Mouse (Mus musculus) forebrain, embryonic 12.5 days (tissue): ENCODE data around the gene Acvrl1. TPM values are rescaled to one million over a fixed set of nuclear protein-coding genes. Genes with fewer than 3 reads are reported as not detected.

Source experiments
- ATAC-seq: fragments of 200-750 bp; cut with Nextera tagmentation; 2 replicates; pipeline ENCODE4 v1.8.0; 2017; ENCODE audit warnings: moderate TSS enrichment; ENCODE audit not compliant: low FRiP score
- H3K27ac ChIP-seq: fragments of 300-500 bp; sonication (generic); 2 replicates; pipeline ENCODE4 v1.5.1; 2016; ENCODE audit warnings: mild to moderate bottlenecking
- H3K27me3 ChIP-seq: fragments of 300-500 bp; sonication (generic); 2 replicates; pipeline ENCODE4 v1.6.1; 2016; ENCODE audit warnings: mild to moderate bottlenecking
- H3K36me3 ChIP-seq: fragments of 300-500 bp; sonication (generic); replicated peaks from 2 replicates; pipeline ENCODE4 v1.6.1; 2016; ENCODE audit warnings: mild to moderate bottlenecking
- H3K4me1 ChIP-seq: fragments of 300-500 bp; sonication (generic); 2 replicates; pipeline ENCODE4 v1.6.1; 2016
- H3K4me2 ChIP-seq: fragments of 300-500 bp; sonication (generic); 2 replicates; pipeline ENCODE4 v1.6.1; 2016; ENCODE audit warnings: mild to moderate bottlenecking, moderate library complexity
- H3K4me3 ChIP-seq: fragments of 300-500 bp; sonication (generic); replicated peaks from 2 replicates; pipeline ENCODE4 v1.5.1; 2016; ENCODE audit warnings: mild to moderate bottlenecking
- H3K9ac ChIP-seq: fragments of 300-500 bp; sonication (generic); 2 replicates; pipeline ENCODE4 v1.6.1; 2016; ENCODE audit warnings: mild to moderate bottlenecking
- H3K9me3 ChIP-seq: fragments of 300-500 bp; sonication (generic); 2 replicates; pipeline ENCODE4 v1.6.1; 2016
- WGBS: fragments of 180-500 bp; shearing (Covaris S2); methylation state at CpG from one replicate; pipeline ENCODE4 v1.1.7; 2016; 5-methylcytosine and 5-hydroxymethylcytosine counted together
- polyA plus RNA-seq: library from polyadenylated mRNA; unstranded; fragments of >200 nt; fragmentation: Nextera tagmentation; extraction: Ambion mirVana; gene quantifications from 2 replicates; pipeline ENCODE4 v1.2.1, GENCODE M21; 2016

The Acvrl1 gene
- polyA plus RNA-seq, 1 experiment from 2014 or later, result 6.5 TPM

DNA sequence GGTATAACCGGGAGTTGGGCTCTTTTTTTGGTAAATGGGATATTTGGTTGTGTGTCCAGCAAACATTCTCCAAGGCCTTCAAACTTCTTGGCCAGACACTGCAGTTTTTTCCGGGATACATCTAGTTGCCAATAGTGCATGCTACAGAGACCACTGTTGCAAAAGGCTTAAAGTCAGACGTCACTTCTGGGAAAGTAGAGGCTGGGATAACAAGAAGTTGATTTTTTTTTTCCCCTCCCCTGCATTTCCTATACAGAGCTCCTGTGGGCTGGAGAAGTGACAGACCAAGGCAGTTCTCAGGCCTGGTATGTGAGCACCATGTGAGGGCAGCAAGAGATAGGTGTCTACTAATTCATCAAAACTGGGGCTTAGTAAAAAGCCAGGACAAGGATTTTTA, 48.0 kb downstream of the Acvrl1 start:
- H3K4me2 ChIP-seq, result peak overlapping the region; percentile 91
- H3K9me3 ChIP-seq, result no peaks in the 10 kb centered on the region
- H3K9ac ChIP-seq, result peak overlapping the region; percentile 95
- H3K4me1 ChIP-seq, result peaks cover 62% of the 10 kb centered on the region
- H3K36me3 ChIP-seq, result no peaks in the 10 kb centered on the region
- 57% methylated on average over 3 of the region's 3 CpGs for WGBS
- no peak overlapping the region for H3K27ac ChIP-seq
- ATAC-seq, result no peak
- H3K27me3 ChIP-seq, result peaks cover 11% of the 10 kb centered on the region
- H3K4me3 ChIP-seq, result peak overlapping the region; percentile 95

DNA sequence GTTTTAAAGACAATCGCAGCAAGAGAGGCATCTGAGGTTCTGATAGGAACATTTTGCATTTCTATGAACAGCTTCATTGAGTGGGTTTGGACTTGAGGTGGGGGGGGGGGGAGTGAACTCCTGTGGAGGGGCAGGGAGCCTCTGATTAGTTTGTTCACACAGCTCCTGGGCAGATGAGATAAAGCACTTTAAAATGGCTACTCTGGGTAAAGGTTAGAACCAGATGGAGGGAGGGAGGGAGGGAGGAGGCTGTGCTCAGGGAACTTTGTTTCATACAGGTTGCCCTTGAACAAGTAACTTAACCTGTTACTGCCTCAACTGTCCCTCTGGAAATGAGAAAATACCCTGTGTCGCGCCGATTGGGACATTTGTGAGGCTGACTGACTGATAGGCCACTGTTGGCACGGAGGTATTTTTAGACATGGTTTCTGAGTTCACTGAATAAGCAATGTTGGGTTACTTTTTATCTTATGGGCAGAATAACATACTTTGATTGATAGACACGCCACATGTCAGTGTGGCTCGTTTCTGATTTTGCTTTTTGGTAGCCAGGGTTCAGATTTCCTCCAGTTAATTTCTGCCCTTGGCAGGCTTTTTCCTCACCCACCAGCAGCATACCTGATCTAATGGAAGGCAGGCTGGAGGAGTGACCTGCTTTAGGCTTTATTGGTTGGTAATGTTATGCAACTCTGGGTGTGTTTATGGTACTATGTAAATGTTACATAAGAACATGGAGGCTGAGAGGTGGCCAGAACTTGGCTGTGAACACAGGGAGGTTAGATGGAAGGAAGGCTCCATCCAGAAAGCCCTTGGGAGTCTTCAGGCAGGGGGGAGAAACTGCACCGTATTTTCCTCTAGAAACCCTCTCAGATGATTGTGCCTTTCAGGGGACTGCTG, 48.7 kb downstream of the Acvrl1 start:
- no peak for ATAC-seq
- Histone ChIP-seq H3K27me3 (peaks cover 7% of the 10 kb centered on the region), H3K4me2 (peak overlapping the region; percentile 91), H3K9me3 (no peaks in the 10 kb centered on the region), H3K4me1 (peaks cover 67% of the 10 kb centered on the region), H3K4me3 (no peak overlapping the region), H3K36me3 (no peaks in the 10 kb centered on the region), H3K27ac (0 out of 2 replicates have a peak overlapping the region, but pooled peaks have one; percentile 14), H3K9ac (0 out of 2 replicates have a peak overlapping the region, but pooled peaks have one; percentile 29)
- WGBS, result 76% methylated on average over 8 of the region's 8 CpGs

DNA sequence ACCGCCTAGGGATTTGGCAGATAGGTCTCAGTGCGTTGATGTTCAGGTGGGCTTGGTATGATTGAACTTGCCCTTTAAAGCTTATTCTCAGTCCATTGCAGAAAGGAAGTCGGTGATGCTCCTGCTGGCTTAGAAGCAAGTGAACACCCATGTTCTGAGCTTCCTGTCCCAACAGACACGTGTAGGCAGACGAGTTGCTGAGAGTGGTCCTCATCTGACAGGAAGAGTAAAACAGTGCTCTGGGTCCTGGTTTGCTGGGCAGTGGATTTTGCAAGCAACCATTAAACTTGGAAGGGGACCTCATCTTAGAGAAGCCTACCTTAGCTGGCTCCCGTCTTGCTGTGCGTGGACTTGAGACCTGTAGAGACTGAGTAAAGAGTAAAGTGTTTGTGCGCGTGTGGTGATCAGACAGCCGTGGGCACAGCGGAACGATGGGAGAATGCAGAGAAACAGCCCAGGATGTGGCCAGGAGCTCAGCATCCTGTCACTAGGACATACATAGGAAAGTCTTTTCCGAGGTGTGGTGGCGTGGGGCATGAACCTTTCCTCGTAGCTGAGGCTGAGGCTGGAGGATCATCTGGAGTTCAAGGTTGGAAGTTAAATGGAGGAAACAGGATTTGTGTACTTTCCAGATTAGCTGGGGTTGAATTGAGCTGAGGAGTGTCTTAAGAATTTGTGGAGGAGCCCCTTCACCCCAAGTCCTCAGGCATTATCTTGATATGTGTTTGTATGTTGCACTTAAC, 52.2 kb downstream of the Acvrl1 start:
- Histone ChIP-seq H3K9ac (no peak overlapping the region), H3K9me3 (no peaks in the 10 kb centered on the region), H3K27me3 (no peaks in the 10 kb centered on the region), H3K36me3 (peaks cover 14% of the 10 kb centered on the region; the same call in 1 of the 2 replicates), H3K4me1 (peaks cover 65% of the 10 kb centered on the region), H3K4me2 (no peak overlapping the region), H3K4me3 (no peak overlapping the region), H3K27ac (no peak overlapping the region)
- WGBS, result 78% methylated on average over 15 of the region's 15 CpGs
- no peak for ATAC-seq

GRCm38 (mm10) chr15:101181106-101181466, 52.8 kb downstream of the Acvrl1 start:
- peaks cover 17% of the 10 kb centered on the region; the same call in 1 of the 2 replicates for H3K36me3 ChIP-seq
- no peak overlapping the region for H3K9ac ChIP-seq
- no peaks in the 10 kb centered on the region for H3K9me3 ChIP-seq
- H3K4me1 ChIP-seq, result peaks cover 60% of the 10 kb centered on the region
- H3K27ac ChIP-seq, result no peak overlapping the region
- 22% methylated on average over 5 of the region's 5 CpGs for WGBS
- no peaks in the 10 kb centered on the region for H3K27me3 ChIP-seq
- ATAC-seq, result no peak
- H3K4me3 ChIP-seq, result no peak overlapping the region
- H3K4me2 ChIP-seq, result no peak overlapping the region

DNA sequence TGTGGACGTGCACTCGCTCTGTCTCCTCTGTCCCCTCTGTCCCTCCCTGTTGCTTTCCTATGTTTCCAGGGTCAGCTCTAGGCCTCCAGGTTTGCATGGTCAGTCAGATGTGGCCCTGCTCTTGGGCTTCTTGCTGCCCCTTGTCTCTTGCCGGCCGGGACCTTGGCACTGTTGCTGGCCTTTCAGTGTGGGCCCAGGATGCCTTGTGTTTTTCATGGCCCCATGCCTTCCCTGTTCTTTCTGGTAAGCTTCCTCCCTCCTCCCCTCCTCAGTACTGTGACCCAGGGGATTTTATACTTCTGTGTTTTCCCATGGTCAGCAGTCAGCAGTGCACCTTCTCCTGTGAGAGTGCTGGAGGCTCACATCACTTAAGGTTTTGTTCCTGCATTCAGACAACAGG, 53.2 kb downstream of the Acvrl1 start:
- Histone ChIP-seq H3K4me2 (no peak overlapping the region), H3K27ac (no peak overlapping the region), H3K9me3 (no peaks in the 10 kb centered on the region), H3K36me3 (peaks cover 21% of the 10 kb centered on the region; the same call in 1 of the 2 replicates), H3K9ac (no peak overlapping the region), H3K4me3 (no peak overlapping the region), H3K27me3 (no peaks in the 10 kb centered on the region), H3K4me1 (peaks cover 56% of the 10 kb centered on the region)
- no peak for ATAC-seq
- WGBS, result 25% methylated on average over 4 of the region's 4 CpGs

DNA sequence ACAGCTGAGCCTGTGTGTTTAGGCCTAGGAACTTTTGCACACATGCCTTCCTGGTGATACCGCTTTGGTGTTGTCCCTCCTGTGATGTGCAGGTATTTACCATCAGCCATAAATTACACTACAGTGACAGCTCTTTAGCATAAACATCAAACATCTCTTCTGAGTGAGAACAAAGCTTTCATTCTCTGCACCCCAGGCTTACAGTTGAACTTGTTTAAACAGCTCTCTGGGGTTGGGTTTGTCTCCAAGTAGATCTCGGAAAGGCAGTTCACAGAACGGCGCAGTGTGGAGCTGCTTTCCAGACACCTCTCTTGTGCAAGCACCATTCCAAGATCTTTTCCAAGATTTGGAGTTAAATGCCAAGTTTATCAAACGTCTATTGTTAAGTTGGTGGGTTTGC, 54.4 kb downstream of the Acvrl1 start:
- 70% methylated on average over 5 of the region's 5 CpGs for WGBS
- no peak overlapping the region for H3K27ac ChIP-seq
- peaks cover 44% of the 10 kb centered on the region for H3K4me1 ChIP-seq
- no peaks in the 10 kb centered on the region for H3K9me3 ChIP-seq
- H3K27me3 ChIP-seq, result no peaks in the 10 kb centered on the region
- H3K4me2 ChIP-seq, result no peak overlapping the region
- H3K4me3 ChIP-seq, result no peak overlapping the region
- no peak overlapping the region for H3K9ac ChIP-seq
- peaks cover 25% of the 10 kb centered on the region; the same call in 1 of the 2 replicates for H3K36me3 ChIP-seq
- ATAC-seq, result no peak

DNA sequence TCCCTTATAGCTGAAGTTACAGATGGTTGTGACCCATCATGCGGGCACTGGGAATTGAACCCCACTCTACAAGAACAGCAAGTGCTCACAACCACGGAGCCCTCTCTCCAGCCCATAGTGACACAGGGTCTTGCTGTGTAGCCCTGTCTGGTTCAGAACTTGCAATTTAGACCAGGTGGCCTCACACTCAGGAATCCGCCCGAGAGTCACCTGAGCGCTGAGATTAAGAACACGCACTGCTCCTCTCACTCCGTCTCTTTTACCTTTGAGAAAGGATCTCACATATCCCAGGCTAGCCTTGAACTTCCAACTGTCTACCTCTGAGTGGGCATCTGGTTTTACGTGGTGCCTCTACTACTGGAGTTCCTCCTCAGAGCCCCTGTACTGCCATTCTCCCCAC, 56.0 kb downstream of the Acvrl1 start:
- ATAC-seq, result no peak
- Histone ChIP-seq H3K4me2 (no peak overlapping the region), H3K4me1 (peaks cover 34% of the 10 kb centered on the region), H3K4me3 (no peak overlapping the region), H3K9ac (no peak overlapping the region), H3K9me3 (no peaks in the 10 kb centered on the region), H3K36me3 (peaks cover 25% of the 10 kb centered on the region; the same call in 1 of the 2 replicates), H3K27ac (no peak overlapping the region), H3K27me3 (no peaks in the 10 kb centered on the region)
- WGBS, result 93% methylated on average over 8 of the region's 8 CpGs

GRCm38 (mm10) chr15:101185549-101185948, 57.2 kb downstream of the Acvrl1 start:
- 97% methylated on average over 3 of the region's 3 CpGs for WGBS

GRCm38 (mm10) chr15:101187907-101188306, 59.6 kb downstream of the Acvrl1 start:
- H3K27me3 ChIP-seq, result 0 out of 2 replicates have a peak, but pooled peaks cover 2% of the 10 kb centered on the region
- WGBS, result 82% methylated on average over 5 of the region's 5 CpGs
- peaks cover 25% of the 10 kb centered on the region; the same call in 1 of the 2 replicates for H3K36me3 ChIP-seq
- no peak for ATAC-seq
- H3K9ac ChIP-seq, result no peak overlapping the region
- H3K4me1 ChIP-seq, result peaks cover 42% of the 10 kb centered on the region
- no peak overlapping the region for H3K4me2 ChIP-seq
- no peak overlapping the region for H3K4me3 ChIP-seq
- no peak overlapping the region for H3K27ac ChIP-seq
- no peaks in the 10 kb centered on the region for H3K9me3 ChIP-seq

More at GRCm38 (mm10) chr15:101185549-101185948, 57.2 kb downstream of the Acvrl1 start:
- Histone ChIP-seq H3K4me2 (no peak overlapping the region), H3K27ac (no peak overlapping the region), H3K27me3 (no peaks in the 10 kb centered on the region), H3K9ac (no peak overlapping the region), H3K9me3 (no peaks in the 10 kb centered on the region), H3K36me3 (peaks cover 25% of the 10 kb centered on the region; the same call in 1 of the 2 replicates), H3K4me3 (no peak overlapping the region), H3K4me1 (peaks cover 37% of the 10 kb centered on the region)
- ATAC-seq, result no peak

DNA sequence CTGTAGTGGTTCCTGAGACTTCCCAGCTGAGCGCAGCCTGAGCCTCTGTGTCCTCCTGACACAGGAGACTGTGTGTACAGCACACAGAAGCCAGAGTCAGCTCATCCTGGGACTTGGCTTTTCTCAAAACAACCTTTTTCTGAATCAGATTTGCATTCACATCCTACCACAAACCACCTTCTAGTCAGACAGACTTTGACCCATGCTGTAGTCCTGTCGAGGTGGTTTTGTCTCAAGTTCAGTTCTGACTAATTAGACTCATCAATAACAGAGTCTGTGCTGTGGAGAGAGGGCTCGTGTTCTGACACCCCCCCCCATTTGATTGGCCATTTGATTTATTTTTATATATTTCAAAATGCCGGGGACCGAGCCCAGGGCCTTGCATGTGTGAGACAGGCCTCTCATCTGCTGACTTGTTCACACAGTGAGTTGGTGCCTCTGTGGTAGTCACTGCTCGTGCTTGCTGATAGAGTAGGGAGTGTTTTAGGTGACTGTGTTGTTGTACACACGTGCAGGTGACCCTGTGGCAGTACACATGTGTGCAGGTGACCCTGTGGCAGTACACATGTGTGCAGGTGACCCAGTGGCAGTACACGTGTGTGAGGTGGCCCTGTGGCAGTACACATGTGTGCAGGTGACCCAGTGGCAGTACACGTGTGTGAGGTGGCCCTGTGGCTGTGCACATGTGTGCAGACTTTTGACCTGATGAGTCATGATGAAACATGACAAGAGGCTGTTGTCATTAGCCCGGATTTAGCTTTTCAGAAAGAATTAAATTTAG, 61.8 kb downstream of the Acvrl1 start:
- Histone ChIP-seq H3K4me1 (peaks cover 43% of the 10 kb centered on the region), H3K36me3 (peaks cover 27% of the 10 kb centered on the region), H3K4me3 (no peak overlapping the region), H3K27ac (no peak overlapping the region), H3K9ac (no peak overlapping the region), H3K4me2 (no peak overlapping the region), H3K27me3 (peaks cover 12% of the 10 kb centered on the region; the same call in 1 of the 2 replicates), H3K9me3 (no peaks in the 10 kb centered on the region)
- 80% methylated on average over 10 of the region's 10 CpGs for WGBS
- no peak for ATAC-seq

DNA sequence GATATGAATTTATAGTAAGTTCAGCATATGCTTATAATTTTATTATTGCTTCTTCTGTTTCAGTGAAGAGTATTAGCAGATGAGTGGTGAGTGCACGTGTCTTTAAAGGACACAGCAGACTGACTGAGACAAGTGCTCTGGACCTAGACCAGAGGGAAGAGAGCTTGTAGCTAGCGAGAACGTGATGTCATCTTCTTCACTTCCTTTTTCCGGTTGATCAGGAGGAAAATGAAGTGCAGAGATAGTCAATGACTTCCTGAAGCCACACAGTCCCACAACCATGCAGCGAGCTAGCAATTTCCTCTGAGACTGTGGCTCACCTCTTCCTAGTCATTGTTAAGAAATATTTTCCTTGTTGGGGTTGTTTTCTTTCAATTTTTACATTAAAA, 62.4 kb downstream of the Acvrl1 start:
- WGBS, result 78% methylated on average over 5 of the region's 5 CpGs
- no peaks in the 10 kb centered on the region for H3K9me3 ChIP-seq
- peaks cover 43% of the 10 kb centered on the region for H3K4me1 ChIP-seq
- no peak overlapping the region for H3K4me3 ChIP-seq
- H3K27me3 ChIP-seq, result peaks cover 12% of the 10 kb centered on the region; the same call in 1 of the 2 replicates
- H3K36me3 ChIP-seq, result peaks cover 29% of the 10 kb centered on the region
- no peak for ATAC-seq
- no peak overlapping the region for H3K9ac ChIP-seq
- H3K27ac ChIP-seq, result no peak overlapping the region
- H3K4me2 ChIP-seq, result no peak overlapping the region
